Mouse (Mus musculus) neural tube, embryonic 13.5 days (tissue): ENCODE results near the gene Lemd2. TPM values are rescaled to one million over a fixed set of nuclear protein-coding genes. Genes with fewer than 3 reads are reported as not detected.

Source experiments
- ATAC-seq: fragments of 200-750 bp; cut with Nextera tagmentation; 2 replicates; pipeline ENCODE4 v1.8.0; 2017; ENCODE audit warnings: low read depth, mild to moderate bottlenecking, moderate TSS enrichment, moderate library complexity
- H3K27ac ChIP-seq: fragments of 300-500 bp; sonication (generic); replicated peaks from 2 replicates; pipeline ENCODE4 v1.5.1; 2015; ENCODE audit warnings: moderate library complexity, mild to moderate bottlenecking, inconsistent platforms
- H3K27me3 ChIP-seq: fragments of 300-500 bp; sonication (generic); 2 replicates; pipeline ENCODE4 v1.6.1; 2015; ENCODE audit warnings: mild to moderate bottlenecking, inconsistent platforms
- H3K36me3 ChIP-seq: fragments of 300-500 bp; sonication (generic); 2 replicates; pipeline ENCODE4 v1.6.1; 2015; ENCODE audit warnings: mild to moderate bottlenecking, inconsistent platforms
- H3K4me1 ChIP-seq: fragments of 300-500 bp; sonication (generic); replicated peaks from 2 replicates; pipeline ENCODE4 v1.6.1; 2015; ENCODE audit warnings: inconsistent platforms
- H3K4me2 ChIP-seq: fragments of 300-500 bp; sonication (generic); 2 replicates; pipeline ENCODE4 v1.6.1; 2015; ENCODE audit warnings: inconsistent platforms, mild to moderate bottlenecking, moderate library complexity
- H3K4me3 ChIP-seq: fragments of 300-500 bp; sonication (generic); 2 replicates; pipeline ENCODE4 v1.5.1; 2015; ENCODE audit warnings: mild to moderate bottlenecking, inconsistent platforms
- H3K9ac ChIP-seq: fragments of 300-500 bp; sonication (generic); 2 replicates; pipeline ENCODE4 v1.6.1; 2015; ENCODE audit warnings: moderate library complexity, mild to moderate bottlenecking, inconsistent platforms
- H3K9me3 ChIP-seq: fragments of 300-500 bp; sonication (generic); 2 replicates; pipeline ENCODE4 v1.6.1; 2016; ENCODE audit warnings: inconsistent platforms
- WGBS: fragments of 180-500 bp; shearing (Covaris S2); methylation state at CpG from one replicate; pipeline ENCODE4 v1.1.7; 2015; 5-methylcytosine and 5-hydroxymethylcytosine counted together
- polyA plus RNA-seq: library from polyadenylated mRNA; unstranded; fragments of >200 nt; fragmentation: Nextera tagmentation; extraction: Ambion mirVana; gene quantifications from 2 replicates; pipeline ENCODE4 v1.2.1, GENCODE M21; 2015

Gene Lemd2
- polyA plus RNA-seq, 1 experiment from 2014 or later = 18.6 TPM

DNA sequence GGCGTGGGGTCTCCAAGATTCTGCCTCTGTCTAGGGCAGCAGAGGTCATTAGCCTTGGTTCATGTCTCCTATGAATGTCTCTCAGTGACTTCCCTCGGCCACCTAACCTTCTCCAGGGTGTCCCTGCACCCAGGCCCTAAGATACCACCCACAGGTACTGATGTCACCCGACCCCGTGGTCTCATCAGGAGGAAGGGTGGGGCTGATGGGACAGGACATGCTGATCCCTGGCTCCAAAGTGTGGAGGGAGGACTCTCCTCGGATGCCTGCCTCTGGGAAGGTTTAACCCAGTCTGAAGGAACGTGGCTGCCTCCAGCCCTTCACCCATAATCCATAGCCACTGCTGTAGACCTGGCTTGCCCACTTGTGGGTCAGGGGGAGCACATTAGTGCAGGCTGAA, 37.4 kb downstream of the Lemd2 start:
- Histone ChIP-seq H3K27me3 (no peaks in the 10 kb centered on the region), H3K9me3 (no peaks in the 10 kb centered on the region), H3K36me3 (no peaks in the 10 kb centered on the region), H3K4me1 (peaks cover 31% of the 10 kb centered on the region; the same call in 1 of the 2 replicates), H3K27ac (no peak overlapping the region), H3K4me2 (no peak overlapping the region), H3K4me3 (no peak overlapping the region), H3K9ac (no peak overlapping the region)
- 73% methylated on average over 6 of the region's 6 CpGs for WGBS
- ATAC-seq = no peak

DNA sequence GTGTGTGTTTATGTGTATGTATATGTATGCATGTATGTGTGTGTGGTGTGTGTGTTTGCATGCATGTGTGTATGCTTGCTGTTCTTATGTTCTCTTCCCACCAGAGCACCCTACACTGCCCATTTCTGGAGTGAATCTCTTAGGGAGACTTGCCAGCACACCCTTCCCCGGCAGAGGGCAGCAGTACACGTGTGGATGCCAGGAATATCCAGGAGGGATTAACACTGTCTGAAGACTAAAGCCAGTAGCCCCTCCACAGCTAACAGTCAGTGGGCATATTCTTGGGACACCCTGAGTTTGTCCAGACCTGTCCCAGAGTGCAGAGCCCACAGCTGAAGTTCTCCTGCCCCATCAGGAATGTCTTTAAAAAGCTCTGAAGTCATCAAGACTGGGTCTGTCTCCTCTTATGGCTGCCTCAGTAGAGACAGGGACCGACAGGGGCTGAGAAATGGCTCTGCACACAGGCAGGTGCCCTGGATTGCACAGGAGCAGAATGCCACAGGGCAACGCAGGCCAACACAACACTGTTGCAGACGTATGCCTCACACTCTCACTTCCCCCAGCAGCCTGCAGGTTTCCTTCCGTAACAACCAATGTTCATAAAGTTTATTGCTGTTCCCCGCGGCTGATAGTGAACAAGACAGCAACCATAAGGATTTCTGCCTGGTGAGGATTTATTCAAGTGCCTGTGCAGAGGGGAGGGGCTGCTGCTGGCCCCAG, 39.1 kb downstream of the Lemd2 start:
- Histone ChIP-seq H3K36me3 (no peaks in the 10 kb centered on the region), H3K4me2 (no peak overlapping the region), H3K9ac (0 out of 2 replicates have a peak overlapping the region, but pooled peaks have one; percentile 9), H3K4me3 (no peak overlapping the region), H3K9me3 (no peaks in the 10 kb centered on the region), H3K27me3 (no peaks in the 10 kb centered on the region), H3K4me1 (peaks cover 34% of the 10 kb centered on the region; the same call in 1 of the 2 replicates), H3K27ac (peak overlapping the region; percentile 53)
- WGBS = 42% methylated on average over 8 of the region's 8 CpGs
- peak; percentile 59 for ATAC-seq

DNA sequence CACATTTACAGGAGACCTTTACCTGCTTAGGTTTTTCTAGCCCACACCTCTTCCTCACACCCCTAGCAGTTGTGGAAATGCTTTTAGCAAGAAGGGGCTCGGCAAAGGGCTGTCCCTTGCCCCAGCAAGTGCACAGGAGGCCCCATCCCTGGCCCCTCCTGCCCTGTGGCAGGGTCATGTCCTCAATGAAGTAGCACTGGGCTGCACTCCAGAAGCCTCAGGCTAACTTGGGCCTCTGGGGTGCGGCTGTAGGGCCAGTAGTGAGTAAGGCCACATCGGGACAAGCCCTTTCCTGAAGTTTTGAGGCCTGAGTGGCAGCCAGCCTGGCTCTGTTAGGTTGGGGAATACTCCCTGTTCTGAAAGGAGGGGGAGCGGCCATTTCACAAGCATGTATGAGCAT, 43.4 kb downstream of the Lemd2 start:
- WGBS = 73% methylated on average over 4 of the region's 4 CpGs
- H3K9me3 ChIP-seq = no peaks in the 10 kb centered on the region
- no peak overlapping the region for H3K27ac ChIP-seq
- H3K9ac ChIP-seq = no peak overlapping the region
- H3K4me1 ChIP-seq = peaks cover 32% of the 10 kb centered on the region; the same call in 1 of the 2 replicates
- no peaks in the 10 kb centered on the region for H3K36me3 ChIP-seq
- H3K4me3 ChIP-seq = no peak overlapping the region
- ATAC-seq = no peak
- no peak overlapping the region for H3K4me2 ChIP-seq
- H3K27me3 ChIP-seq = no peaks in the 10 kb centered on the region

DNA sequence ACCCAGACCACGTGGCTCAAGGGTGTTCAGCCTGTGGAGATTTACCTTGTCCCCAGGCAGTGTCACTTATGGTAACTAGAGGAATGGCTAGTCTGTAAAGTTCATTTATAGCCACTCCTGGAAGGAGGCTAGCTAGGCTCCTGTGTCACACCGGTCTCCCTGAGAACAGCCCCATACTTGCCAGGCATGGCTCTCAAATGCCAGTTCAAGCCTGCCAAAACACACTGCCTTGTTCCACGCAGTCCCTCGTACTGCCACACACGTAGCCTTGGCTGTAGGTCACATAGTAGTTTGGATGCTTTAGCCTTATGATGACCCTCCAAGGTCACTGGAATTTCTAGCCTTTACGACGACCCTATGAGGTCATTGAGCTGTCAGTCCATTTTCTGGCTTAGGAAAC, 45.1 kb downstream of the Lemd2 start:
- H3K27me3 ChIP-seq = no peaks in the 10 kb centered on the region
- H3K36me3 ChIP-seq = no peaks in the 10 kb centered on the region
- no peak overlapping the region for H3K9ac ChIP-seq
- no peak for ATAC-seq
- H3K9me3 ChIP-seq = no peaks in the 10 kb centered on the region
- H3K4me2 ChIP-seq = no peak overlapping the region
- no peak overlapping the region for H3K27ac ChIP-seq
- 80% methylated on average over 7 of the region's 7 CpGs for WGBS
- peaks cover 24% of the 10 kb centered on the region; the same call in 1 of the 2 replicates for H3K4me1 ChIP-seq
- no peak overlapping the region for H3K4me3 ChIP-seq

GRCm38 (mm10) chr17:27158439-27158838, 45.8 kb downstream of the Lemd2 start:
- no peak for ATAC-seq
- Histone ChIP-seq H3K4me3 (no peak overlapping the region), H3K4me1 (peaks cover 26% of the 10 kb centered on the region), H3K4me2 (no peak overlapping the region), H3K9me3 (no peaks in the 10 kb centered on the region), H3K27me3 (no peaks in the 10 kb centered on the region), H3K27ac (no peak overlapping the region), H3K9ac (no peak overlapping the region), H3K36me3 (no peaks in the 10 kb centered on the region)
- WGBS = 81% methylated on average over 6 of the region's 6 CpGs

GRCm38 (mm10) chr17:27155752-27156151, 48.5 kb downstream of the Lemd2 start:
- H3K27me3 ChIP-seq = no peaks in the 10 kb centered on the region
- H3K4me1 ChIP-seq = peaks cover 33% of the 10 kb centered on the region
- no peak overlapping the region for H3K4me2 ChIP-seq
- no peak overlapping the region for H3K27ac ChIP-seq
- H3K36me3 ChIP-seq = no peaks in the 10 kb centered on the region
- H3K9me3 ChIP-seq = no peaks in the 10 kb centered on the region
- ATAC-seq = no peak
- WGBS = 64% methylated on average over 8 of the region's 8 CpGs
- H3K9ac ChIP-seq = no peak overlapping the region
- H3K4me3 ChIP-seq = no peak overlapping the region

- Histone ChIP-seq H3K4me3 (no peak overlapping the region), H3K4me1 (peaks cover 40% of the 10 kb centered on the region), H3K27me3 (no peaks in the 10 kb centered on the region), H3K9me3 (no peaks in the 10 kb centered on the region), H3K27ac (no peak overlapping the region), H3K4me2 (no peak overlapping the region), H3K9ac (no peak overlapping the region), H3K36me3 (no peaks in the 10 kb centered on the region)
- 75% methylated on average over 6 of the region's 6 CpGs for WGBS
- no peak for ATAC-seq
These were observed 49.4 kb downstream of the Lemd2 start for GRCm38 (mm10) chr17:27154881-27155280.

DNA sequence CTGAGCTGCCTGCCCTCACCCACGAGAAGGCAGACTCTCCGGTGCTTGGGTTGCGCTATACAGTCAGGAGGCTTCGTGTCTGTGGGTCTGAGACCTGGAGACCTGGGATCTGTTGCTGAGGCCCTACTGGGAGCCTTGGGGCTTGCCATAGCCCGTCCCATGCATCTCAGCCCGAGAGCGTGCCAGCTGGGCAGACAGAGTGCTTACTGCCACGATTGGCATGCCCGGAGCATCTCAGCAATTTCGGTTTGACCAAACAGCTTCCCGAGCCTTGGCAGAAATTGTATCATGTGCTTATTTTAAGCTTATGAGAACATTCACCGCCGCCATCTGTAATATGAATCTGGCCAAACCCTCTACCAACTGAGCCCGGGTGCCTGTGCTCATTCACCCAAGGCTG, 50.0 kb downstream of the Lemd2 start:
- Histone ChIP-seq H3K27me3 (no peaks in the 10 kb centered on the region), H3K4me1 (peaks cover 46% of the 10 kb centered on the region), H3K9ac (no peak overlapping the region), H3K9me3 (no peaks in the 10 kb centered on the region), H3K27ac (no peak overlapping the region), H3K4me3 (no peak overlapping the region), H3K36me3 (no peaks in the 10 kb centered on the region), H3K4me2 (no peak overlapping the region)
- 86% methylated on average over 14 of the region's 14 CpGs for WGBS
- no peak for ATAC-seq

- Histone ChIP-seq H3K27ac (no peak overlapping the region), H3K36me3 (no peaks in the 10 kb centered on the region), H3K4me2 (no peak overlapping the region), H3K9me3 (no peaks in the 10 kb centered on the region), H3K4me3 (no peak overlapping the region), H3K9ac (no peak overlapping the region), H3K4me1 (peaks cover 51% of the 10 kb centered on the region), H3K27me3 (no peaks in the 10 kb centered on the region)
- WGBS = 60% methylated on average over 9 of the region's 9 CpGs
- no peak for ATAC-seq
These were observed 50.5 kb downstream of the Lemd2 start for GRCm38 (mm10) chr17:27153773-27154193.

DNA sequence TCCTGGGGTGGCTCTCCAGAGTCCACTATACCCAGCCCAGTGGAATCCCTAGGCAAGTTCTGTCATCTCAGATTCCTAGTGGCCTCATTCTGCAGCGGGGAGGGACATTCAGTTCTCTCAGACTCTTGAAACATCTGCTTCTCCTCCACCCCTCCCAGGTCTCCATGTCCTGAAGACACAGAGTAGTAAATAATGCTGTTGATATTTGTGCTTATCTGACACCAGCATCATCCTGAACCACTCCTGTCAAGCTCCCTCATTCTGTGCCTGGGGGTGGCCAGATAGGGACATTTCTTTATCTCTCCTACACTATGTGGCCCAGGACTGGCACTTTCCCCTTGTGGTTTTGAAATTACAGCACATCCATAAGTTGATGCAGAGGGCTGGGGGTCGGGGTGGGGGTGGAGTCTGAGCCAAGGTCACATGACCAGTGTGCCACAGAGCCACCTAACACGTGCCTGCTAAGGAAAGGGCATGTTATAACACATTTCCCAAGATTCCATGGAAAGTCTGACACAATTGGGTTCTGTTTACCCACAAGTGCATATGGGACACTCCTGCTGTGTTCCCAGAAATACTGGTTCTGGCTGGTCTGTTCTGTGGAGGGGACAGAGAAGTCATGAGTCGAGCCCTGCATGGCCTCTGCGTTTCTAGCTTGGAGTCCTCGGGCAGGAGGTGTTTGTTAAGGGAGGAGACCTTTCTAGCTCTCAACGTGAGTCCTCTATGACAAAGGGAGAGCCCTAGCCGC, 51.1 kb downstream of the Lemd2 start:
- ATAC-seq = no peak
- Histone ChIP-seq H3K9me3 (no peaks in the 10 kb centered on the region), H3K4me2 (no peak overlapping the region), H3K4me3 (no peak overlapping the region), H3K9ac (no peak overlapping the region), H3K4me1 (peaks cover 57% of the 10 kb centered on the region), H3K27me3 (no peaks in the 10 kb centered on the region), H3K27ac (no peak overlapping the region), H3K36me3 (no peaks in the 10 kb centered on the region)
- 64% methylated on average over 8 of the region's 8 CpGs for WGBS

GRCm38 (mm10) chr17:27151411-27151810, 52.9 kb downstream of the Lemd2 start:
- Histone ChIP-seq H3K27me3 (no peaks in the 10 kb centered on the region), H3K4me3 (no peak overlapping the region), H3K27ac (no peak overlapping the region), H3K9ac (no peak overlapping the region), H3K9me3 (no peaks in the 10 kb centered on the region), H3K4me1 (peaks cover 67% of the 10 kb centered on the region), H3K36me3 (no peaks in the 10 kb centered on the region), H3K4me2 (no peak overlapping the region)
- ATAC-seq = no peak
- 69% methylated on average over 8 of the region's 8 CpGs for WGBS

DNA sequence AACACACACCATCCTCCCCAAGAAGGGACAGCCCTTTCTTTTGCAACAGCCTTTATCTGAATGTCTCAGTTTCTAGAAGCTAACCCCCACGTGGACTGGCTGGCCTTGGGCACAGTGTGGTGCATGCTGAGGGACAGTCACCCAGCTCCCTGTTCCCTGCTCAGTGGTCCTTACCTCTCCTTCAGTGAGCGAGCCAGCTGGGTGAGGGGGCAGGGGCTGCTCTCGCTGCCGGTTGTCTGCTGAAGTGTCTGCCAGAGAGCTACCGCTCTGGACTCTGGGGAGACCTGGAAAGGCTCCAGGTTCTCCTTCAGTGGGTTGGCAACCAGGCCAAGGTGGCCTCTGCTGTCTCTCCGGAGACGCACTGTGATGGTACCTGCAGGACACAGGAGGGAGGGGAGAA, 53.4 kb downstream of the Lemd2 start:
- 58% methylated on average over 7 of the region's 7 CpGs for WGBS
- Histone ChIP-seq H3K36me3 (no peaks in the 10 kb centered on the region), H3K27ac (no peak overlapping the region), H3K27me3 (no peaks in the 10 kb centered on the region), H3K4me1 (peaks cover 69% of the 10 kb centered on the region), H3K9me3 (no peaks in the 10 kb centered on the region), H3K4me2 (no peak overlapping the region), H3K4me3 (no peak overlapping the region), H3K9ac (no peak overlapping the region)
- no peak for ATAC-seq
